Mouse (Mus musculus): ENCODE measurements around the gene Fam92b.

Fam92b gene

GRCm38 (mm10) chr8:120190107-120190809 is 13.0 kb upstream of the Fam92b start:
- no peak for DNase-seq (ENCODE audit: low read depth, low spot score)

DNA sequence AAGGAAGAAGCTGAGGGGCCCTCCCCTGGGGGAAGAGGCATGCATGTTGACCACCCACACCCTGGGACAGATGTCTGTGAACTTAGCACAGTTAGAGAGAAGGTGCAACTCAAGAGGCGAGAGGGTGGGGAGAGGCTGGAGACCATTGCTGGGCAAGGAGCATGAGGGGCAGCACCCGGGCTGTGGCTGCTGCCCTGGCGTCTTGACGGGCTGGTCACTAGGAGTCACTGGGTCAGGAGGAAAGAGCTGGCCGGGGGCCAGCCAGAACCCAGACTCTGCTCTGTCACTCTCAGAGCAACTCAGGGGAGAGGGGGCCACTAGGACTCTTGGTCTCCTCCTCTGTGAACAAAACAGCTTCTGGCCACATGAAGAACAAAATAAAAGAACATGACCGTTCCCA is 12.2 kb upstream of the Fam92b start:
- DNase-seq (ENCODE audit: low read depth, low spot score): no peak

- no peak for DNase-seq (ENCODE audit: low read depth, low spot score)
Observed at GRCm38 (mm10) chr8:120188510-120188909, 11.2 kb upstream of the Fam92b start.

- no peak for DNase-seq (ENCODE audit: low read depth, low spot score)
Observed at GRCm38 (mm10) chr8:120186454-120186853, 9.2 kb upstream of the Fam92b start.

DNA sequence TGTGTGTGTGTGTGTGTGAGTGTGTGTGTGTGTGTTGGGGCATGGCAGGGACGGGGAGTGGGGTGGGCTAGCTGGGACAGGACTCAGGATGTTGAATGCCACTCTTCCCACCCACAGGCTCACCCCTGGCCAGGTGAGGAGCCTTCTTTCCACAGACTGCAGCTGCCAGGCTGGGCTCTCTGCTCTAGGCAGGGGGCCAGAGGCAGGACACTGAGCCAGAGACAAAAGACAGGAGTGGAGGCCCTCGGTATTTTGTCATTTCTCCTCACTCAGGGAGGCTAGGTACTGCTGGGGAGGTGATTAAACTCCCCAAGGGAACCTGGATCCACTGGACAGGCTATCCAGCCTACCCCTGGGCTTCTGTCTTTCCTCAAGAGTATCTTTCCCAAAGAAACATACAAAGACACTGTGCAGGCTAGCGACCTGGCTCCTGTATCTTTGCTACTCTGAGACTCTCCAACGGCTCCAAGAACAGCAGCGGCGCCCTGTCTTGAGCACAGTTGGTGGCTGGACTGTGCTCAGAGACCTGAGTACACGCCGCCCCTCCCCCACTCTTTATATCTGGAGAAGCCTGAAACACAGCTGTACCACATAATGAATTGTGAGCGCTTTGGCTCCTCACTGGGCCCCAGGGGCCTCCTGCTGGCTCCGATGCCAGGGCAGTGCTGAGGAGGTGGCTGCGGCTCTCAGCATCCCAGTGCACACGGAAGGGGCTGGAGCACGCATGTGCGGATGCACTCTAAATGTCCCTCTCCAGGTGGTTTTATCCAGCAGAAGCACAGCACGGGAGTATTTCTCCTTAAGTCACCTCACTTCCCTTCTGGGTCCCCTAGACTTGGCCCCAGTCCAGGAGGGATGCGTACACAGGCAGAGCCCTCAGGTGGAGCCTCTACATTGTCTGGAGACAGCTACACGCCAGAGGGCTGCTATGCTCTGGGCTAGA is 7.9 kb upstream of the Fam92b start:
- DNase-seq (ENCODE audit: low read depth, low spot score): no peak

- DNase-seq (ENCODE audit: low read depth, low spot score): no peak
Observed at GRCm38 (mm10) chr8:120184366-120184765, 7.1 kb upstream of the Fam92b start.

- DNase-seq (ENCODE audit: low read depth, low spot score): no peak
Observed at GRCm38 (mm10) chr8:120181861-120182414, 4.7 kb upstream of the Fam92b start.

DNA sequence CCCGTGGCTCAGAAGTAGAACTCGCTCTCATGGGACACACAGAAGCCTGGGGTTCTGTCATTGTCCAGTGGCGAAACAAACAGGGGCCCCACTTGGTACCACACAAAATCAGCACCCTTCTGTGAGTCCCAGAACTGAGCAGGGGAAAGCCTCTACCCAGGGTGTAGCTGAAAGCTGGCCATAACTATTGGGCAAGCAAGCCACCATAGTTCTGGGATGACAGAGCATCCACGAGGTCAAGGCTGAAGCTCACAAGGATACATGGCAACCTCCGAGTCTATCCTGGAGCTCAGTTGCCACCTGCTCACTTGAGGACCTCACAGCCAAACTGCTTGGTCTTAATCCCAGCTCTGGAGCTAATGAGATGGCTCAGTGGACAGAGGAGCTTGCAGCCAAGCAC is 4.0 kb upstream of the Fam92b start:
- DNase-seq (ENCODE audit: low read depth, low spot score): no peak

- no peak for DNase-seq (ENCODE audit: low read depth, low spot score)
Observed at GRCm38 (mm10) chr8:120180445-120180970, 3.2 kb upstream of the Fam92b start.

GRCm38 (mm10) chr8:120179027-120179431 is 1.8 kb upstream of the Fam92b start:
- DNase-seq (ENCODE audit: low read depth, low spot score): peak; percentile 81

DNA sequence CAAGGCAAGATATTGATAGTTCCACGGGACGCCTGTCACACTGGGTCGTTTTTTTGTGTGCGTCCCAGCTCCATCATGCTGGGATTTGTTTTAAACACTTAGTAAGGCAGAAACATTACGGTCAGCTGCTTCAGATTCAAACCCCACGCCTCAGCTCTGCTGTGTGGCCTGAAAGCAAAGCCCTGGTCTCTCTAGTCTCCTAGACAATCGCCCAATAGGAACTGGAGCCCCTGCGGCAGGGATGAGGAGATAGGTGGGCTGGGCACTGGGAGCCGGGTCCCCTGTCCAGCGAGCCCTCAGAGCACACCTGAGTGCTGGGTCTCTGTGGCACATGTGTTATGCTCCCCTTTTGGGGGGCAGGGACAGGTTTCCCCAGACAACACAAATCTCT is 853 bp upstream of the Fam92b start:
- no peak for DNase-seq (ENCODE audit: low read depth, low spot score)

DNA sequence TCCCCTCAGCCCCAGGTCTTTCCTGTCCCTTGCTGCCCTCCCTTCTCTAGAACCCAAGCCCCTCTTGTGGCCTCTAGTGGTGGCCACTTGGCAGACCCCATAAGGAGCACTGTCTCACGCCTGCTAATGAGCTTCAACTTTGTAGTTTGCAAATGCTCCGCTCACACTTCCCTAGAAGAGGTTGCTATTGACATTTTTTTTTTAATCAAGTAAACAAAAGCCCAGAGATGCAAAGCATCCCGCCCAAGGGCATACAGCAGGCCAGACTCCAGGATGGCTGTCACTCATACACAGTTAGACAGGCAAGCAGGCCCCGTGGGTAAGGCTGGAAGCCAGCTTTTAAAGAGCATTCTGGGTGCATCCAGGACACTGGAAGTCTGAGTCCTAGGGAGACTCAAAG is 661 bp downstream of the Fam92b start:
- DNase-seq (ENCODE audit: low read depth, low spot score): no peak

DNA sequence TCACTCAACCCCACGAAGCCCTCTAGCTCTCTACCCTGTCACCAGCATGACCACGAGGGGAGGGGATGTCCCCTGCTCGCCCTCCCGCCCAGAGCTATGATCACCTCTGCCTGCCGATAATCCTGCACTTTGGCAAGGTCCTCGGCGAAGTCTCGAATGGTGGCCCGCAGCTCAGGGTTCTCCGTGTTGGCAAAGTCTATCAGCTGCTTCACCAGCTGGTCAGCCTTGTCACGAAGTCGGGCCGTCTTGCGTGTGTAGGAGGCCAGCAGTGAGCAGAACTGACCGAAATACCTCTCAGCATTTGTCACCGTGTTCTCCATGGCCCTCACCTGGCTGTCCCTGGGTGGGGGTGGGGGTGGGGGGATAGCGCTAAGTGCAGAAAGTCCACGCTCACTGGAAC is 2.7 kb downstream of the Fam92b start:
- DNase-seq (ENCODE audit: low read depth, low spot score): no peak

- DNase-seq (ENCODE audit: low read depth, low spot score): no peak
Observed at GRCm38 (mm10) chr8:120173195-120173594, 4.1 kb downstream of the Fam92b start.

GRCm38 (mm10) chr8:120169119-120169518 is 8.1 kb downstream of the Fam92b start:
- DNase-seq (ENCODE audit: low read depth, low spot score): no peak

DNA sequence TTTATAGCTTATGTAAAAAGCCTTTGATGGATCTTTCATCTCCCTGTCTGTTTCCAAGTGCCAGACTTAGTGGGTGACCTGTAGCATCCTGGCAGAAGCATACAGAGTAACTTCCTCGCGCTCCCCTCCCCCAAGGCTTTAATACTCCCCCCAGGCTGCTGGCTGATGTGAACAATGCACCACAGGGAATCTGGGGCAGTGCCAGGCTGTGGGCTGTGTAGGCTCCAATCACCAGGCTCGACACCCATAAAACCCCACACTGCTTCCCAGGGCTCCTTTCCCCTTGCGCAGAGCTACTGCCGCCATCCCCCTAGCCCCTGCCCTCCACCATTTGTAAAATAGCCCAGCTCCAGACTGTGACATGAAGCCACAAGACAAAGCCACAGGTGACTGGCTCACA is 9.4 kb downstream of the Fam92b start:
- DNase-seq (ENCODE audit: low read depth, low spot score): no peak

- no peak for DNase-seq (ENCODE audit: low read depth, low spot score)
Observed at GRCm38 (mm10) chr8:120167136-120167535, 10.1 kb downstream of the Fam92b start.

- no peak for DNase-seq (ENCODE audit: low read depth, low spot score)
Observed at GRCm38 (mm10) chr8:120164026-120164425, 13.2 kb downstream of the Fam92b start.

DNA sequence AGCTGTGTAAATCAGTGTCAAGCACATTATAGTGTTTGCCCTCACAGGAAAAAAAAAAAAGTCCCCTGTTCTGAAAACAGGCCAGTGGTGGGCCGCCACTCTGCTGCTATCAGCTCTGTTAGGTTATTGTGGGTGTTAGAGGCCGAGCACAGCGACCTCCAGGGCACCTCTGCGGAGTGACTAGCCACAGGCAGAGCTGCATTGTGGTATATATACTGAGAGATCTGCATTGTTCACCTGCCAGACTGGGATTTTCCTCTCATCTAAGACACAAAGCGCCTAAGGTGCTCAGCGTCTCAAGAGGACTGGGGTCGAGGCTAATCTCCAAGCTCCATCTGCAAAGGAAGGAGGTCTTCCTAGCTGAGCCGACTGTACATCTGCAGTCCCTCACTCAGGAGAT is 13.9 kb downstream of the Fam92b start:
- DNase-seq (ENCODE audit: low read depth, low spot score): no peak

GRCm38 (mm10) chr8:120162404-120162752 is 14.9 kb downstream of the Fam92b start:
- DNase-seq (ENCODE audit: low read depth, low spot score): no peak

GRCm38 (mm10) chr8:120161658-120162403 is 15.4 kb downstream of the Fam92b start:
- DNase-seq (ENCODE audit: low read depth, low spot score): no peak

- DNase-seq (ENCODE audit: low read depth, low spot score): no peak
Observed at GRCm38 (mm10) chr8:120160366-120160765, 16.9 kb downstream of the Fam92b start.

All from brain, embryonic 18.5 days (tissue).